Mouse (Mus musculus) stomach, postnatal 0 days (tissue): Measurements from ENCODE around the gene Erich6b.

Experiments used
- CTCF ChIP-seq: IDR thresholded peaks from 2 replicates; pipeline ENCODE4 v1.5.1; 2016; ENCODE audit warnings: antibody characterized with exemption, low read depth, mild to moderate bottlenecking, moderate library complexity
- EP300 ChIP-seq: optimal IDR thresholded peaks from 2 replicates; pipeline ENCODE3; 2016; ENCODE audit warnings: antibody characterized with exemption

- TF ChIP-seq CTCF (peak; percentile 62), EP300 (no peak)
Observed at GRCm38 (mm10) chr14:75713661-75714060, 71.6 kb downstream of the Erich6b start.
